Mouse (Mus musculus) urinary bladder, postnatal 4 days (tissue): Measurements from ENCODE around the gene Lrrc74a.
A peak's percentile ranks its signal among the peaks of the same experiment; 100 is the strongest.

Source experiments
- DNase-seq, 2 experiments: peaks; one replicate each; pipeline ENCODE4 v3.0.0; 2021 to 2022; ENCODE audit warnings: low spot score in 2 of 2

Gene Lrrc74a

DNA sequence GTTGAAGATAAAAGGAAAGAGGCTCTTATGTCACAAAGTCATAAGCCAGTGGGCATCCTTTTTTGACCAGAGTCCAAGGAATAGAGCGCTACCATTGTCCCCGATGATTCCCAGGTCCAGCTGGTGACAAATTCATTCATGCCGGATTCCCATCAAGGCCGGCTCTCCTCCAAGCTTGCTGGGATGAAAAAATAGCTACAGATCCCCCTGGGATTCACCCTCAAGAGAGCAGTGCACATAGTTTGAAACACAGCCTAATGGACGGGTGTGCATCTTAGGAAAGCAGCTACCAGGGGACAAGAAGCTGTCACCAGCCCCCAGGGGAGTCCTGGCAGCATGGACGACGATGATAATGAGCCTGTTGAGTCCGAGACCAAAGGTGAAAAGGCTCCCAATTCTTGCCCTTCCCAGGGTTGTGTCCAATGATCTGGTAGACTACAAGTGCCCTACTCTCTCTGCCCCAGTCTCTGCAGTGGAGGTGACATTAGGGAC lies at the start of gene Lrrc74a:
Gene Lrrc74a, plus strand, starts transcription at position 51 of the 492 bp plus-strand sequence.
- DNase-seq: no peak

DNA sequence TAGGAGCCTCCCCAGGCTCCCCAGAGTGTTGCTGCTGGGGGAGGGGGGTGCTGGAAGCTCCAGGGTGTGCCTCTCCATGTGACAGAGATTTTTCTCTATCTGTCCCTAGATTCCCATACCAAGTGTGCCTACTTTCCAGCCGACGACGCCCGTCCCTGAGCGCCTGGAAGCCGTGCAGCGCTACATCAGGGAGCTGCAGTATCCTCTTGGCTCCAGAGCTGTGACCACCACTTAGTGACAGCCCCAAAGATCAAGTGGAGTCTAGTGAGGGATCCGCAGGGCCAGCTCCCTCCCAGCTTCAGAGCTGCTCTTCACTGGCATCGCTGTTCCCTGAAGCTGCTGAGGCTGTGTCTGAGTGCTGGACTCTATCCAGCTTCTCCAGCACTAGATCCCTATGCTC lies 48.9 kb upstream of the Lrrc74a start:
- DNase-seq: no peak

DNA sequence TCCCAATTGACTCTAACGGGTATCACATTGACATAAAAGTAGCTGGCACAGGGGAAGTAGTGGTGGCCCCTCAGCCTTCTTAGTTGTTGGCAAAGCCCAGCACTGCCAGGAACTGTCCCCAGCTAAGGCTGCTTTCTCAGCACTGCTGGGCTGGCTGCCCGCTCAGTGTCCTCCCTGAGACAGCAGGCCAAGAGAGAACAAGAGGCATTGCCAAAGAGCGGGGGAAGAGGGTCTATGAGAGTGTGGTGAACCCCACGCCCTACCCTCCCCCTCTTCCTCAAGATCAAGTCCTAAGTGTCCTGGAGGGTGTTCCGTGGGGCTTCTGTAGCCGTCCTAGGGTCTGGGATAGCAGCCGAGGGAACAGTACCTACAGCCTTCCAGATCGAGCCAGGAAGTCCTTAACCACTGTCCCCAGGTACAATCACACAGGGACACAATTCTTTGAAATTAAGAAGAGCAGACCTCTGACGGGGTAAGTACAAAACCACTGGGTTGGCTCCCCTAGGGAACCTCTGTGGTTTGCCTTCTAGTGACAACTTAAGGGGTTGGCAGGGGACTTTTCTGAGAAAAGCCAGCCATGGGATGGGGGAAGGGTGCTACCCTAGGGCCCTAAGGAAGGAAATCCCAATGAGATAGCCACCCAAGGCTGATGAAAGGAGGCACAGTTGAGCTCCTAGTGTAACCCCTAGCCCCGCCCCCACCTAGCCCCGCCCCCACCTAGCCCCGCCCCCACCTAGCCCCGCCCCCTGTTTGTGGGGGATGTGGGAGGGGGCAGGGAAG lies 47.4 kb upstream of the Lrrc74a start:
- no peak for DNase-seq

DNA sequence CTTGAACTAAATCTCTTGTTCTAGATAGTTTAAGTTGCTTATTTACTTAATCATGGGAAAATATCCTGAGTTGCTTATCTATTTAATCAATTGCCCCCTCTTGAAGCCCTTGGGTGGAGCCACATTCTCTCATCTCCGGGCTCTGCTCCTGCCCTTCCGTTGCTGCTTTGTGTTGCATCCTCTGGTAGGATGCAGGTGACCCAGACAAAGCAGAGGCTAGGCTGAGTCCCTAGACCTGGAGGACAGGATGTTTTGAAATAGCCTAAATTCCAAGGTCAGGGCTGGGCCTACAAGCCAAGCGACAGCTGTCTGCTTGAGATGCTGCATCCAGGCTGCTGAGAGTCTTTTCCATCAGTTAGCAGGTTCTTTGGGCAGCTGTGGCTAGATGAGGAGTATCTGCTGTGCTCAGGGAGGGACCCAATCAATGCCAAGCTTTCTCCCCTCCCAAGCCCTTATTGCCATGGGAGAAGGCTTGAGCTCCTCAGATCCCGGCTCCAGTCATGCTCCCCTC lies 46.7 kb upstream of the Lrrc74a start:
- DNase-seq: no peak

DNA sequence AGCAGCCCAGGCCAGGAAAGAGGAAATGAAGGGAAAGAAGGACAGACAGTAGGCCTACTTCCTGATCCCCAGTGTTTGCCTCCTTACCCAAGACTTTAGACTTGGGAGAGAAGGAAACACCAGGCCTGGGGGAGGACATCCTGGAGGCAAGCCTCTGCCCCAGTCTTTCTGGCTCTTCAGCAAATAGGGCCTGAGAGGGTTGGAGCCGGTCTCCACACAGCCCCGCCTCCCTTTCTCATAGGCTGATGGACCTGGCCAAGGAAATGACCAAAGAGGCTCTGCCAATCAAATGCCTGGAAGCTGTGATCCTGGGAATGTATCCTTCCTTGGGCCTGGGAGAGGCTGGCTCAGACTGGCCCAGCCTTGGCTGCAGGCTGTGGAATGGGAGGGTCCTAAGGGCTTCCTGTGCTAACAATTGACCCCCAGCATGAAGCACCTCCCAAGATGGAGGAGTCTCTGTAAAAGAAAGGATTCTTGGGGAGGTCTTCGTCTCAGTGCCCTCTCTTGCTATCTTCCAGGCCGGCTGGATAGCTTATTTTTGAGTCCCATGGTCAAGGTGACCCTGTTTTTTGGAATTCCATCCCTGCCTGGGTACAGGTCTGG lies 46.1 kb upstream of the Lrrc74a start:
- DNase-seq: no peak

DNA sequence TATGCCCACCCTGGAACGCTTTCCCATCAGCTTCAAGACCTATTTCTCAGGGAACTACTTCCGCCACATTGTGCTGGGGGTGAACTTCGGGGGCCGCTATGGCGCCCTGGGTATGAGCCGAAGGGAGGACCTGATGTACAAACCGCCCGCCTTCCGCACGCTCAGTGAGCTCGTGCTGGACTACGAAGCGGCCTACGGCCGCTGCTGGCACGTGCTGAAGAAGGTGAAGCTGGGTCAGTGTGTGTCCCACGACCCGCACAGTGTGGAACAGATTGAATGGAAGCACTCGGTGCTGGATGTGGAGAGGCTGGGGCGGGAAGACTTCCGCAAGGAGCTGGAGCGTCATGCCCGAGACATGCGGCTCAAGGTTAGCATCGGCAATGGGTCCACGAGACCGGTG lies 45.3 kb upstream of the Lrrc74a start:
- no peak for DNase-seq

DNA sequence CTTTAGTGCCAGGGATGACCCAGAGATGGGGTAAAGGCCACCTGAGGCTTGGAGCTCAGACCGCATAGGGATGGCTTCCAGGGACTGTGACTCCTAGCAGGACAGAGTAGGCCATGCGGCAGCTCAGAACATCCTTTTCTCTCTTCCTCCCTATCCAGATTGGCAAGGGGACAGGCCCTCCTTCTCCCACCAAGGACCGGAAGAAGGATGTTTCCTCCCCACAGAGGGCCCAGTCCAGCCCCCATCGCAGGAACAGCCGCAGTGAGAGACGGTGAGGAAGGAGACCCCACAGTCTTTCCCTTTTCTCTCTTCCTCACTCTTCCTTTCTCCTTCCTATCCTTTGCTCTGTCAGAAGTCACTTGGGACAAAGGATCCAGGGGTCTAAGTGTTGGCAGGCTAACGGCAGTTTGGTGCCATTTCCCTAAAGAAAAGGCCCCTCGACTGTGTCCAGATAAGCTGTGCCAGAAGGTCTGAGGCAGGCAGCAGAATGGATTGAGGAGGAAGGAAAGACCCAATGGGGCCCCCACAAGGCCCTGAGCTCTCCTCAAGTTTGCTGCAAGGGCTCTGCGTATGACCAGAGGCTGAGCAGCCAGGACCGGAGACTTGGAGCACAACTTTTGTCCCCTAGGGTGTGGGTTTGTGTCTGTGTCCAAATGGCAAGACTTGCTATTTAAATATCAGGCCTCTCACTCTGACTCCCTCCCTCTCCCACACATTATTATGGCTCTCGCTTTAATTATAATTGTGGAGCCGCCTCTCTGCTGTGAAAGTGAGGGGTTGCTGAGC lies 43.3 kb upstream of the Lrrc74a start:
- DNase-seq: no peak

DNA sequence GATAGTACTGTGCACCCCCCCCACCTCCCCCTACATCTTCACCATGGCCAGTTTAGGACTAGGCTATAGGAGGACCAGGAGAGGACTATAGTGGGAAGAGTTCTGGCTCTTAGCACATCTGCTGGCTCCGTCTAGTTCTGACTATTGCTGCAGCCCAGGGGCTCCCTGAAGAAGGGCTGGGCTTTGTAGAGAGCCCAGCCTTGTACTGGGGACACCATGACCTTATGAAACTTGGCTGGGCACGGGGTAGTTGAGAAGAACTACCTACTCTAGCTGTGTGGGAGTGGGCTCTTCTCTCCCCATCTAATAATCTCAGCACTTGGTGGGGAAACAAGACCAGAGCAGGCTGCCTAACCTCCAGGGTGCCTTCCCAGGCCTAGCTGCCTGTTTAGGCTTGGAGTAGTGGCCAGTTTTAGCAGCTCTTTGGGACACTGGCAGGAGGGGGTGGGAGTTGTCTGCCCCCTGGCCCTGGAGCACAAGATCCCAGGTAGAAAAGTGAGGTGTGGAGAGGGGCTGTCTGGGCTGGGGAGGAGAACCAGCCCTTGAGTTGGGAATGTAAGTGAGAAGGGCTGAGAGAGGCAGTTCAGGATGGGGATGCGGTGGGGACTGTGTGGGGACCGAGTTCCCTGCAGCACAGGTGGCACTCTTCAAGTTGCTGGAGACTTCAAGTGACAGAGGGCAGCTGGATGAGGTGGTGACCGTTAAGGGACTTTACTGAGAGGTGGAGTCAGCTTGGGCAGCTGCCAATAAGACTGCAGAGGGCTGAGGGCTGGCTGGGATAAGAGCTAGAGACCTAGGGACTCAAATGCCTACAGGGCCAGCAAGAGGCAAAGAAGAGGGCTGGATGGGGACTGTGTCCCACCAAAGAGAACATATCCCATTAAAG lies 41.5 kb upstream of the Lrrc74a start:
- DNase-seq: no peak

DNA sequence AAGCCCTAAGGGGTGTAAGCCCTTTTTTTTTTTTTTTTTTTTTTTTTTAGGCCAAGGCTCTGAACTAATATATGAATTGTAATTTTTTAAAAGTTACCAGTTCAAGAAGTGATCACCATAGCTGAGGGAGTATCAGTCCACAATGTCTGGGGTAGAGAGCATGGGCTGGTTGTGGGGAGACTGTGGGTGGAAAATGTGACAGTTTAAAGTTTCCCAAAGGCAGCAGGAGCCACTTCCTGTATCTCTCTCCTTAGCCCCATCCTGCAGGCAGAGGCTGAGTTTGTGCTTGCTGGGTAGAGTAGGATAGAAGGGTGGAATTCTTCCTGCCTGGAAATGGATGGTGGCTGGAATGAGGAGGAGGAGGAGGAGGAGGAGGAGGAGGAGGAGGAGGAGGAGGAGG lies 40.8 kb upstream of the Lrrc74a start:
- no peak for DNase-seq

DNA sequence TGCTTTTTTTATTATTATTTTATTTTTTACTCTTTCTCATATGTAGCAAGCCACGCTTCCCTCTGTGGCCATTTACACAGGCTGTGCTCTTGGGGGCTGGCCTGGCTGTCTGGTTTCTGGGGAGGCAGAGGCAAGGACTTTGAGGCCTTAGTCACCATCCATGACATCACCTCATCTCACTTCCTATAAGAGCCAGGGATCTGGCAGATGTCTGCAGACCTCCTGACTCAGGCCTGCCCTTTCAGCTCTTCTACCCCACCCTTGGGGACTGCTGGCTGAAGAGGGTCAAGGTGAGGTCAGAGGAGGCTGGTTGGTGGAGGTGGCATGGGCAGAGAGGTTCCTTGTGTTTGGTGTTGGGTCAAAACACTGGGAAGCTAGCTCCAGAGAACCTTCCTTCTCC lies 39.7 kb upstream of the Lrrc74a start:
- no peak for DNase-seq

DNA sequence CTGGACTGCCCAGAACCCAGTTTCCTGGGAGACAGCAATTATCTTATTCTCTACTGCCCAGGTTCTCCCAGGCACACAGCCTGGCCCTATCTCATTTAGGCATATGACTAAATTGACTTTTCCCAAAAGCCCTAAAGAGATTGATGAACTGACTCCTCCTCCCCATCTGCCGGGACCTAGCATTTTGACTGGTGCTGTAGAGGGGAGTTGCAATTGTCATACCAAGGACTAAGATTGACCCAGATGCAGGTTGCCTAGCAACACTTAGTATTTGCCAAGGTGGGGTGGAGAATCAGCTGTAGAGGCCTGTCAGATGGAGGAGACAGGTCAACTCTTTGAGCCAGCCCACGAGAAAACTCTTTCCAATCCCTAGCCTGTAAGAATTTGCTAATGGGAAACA lies 36.2 kb upstream of the Lrrc74a start:
- DNase-seq: no peak

DNA sequence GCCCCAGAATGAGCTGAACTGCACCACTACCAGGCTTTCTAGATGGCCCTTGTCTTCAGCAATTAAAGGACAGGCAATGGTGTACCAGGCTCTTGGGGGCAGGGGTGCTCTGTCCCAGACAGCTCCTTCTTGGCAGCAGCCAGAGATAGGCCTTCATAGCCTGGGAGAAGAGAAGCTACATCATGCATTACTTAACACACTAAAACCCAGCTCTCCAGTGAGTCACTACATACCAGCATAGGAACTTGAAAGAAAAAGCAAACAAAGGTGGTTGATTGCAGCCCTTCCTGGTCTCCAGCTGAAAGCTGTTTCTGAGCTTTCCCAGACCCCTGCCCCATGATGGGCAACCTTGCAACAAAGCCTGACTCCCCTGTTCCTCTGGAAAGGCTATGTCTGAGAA lies 35.6 kb upstream of the Lrrc74a start:
- no peak for DNase-seq

DNA sequence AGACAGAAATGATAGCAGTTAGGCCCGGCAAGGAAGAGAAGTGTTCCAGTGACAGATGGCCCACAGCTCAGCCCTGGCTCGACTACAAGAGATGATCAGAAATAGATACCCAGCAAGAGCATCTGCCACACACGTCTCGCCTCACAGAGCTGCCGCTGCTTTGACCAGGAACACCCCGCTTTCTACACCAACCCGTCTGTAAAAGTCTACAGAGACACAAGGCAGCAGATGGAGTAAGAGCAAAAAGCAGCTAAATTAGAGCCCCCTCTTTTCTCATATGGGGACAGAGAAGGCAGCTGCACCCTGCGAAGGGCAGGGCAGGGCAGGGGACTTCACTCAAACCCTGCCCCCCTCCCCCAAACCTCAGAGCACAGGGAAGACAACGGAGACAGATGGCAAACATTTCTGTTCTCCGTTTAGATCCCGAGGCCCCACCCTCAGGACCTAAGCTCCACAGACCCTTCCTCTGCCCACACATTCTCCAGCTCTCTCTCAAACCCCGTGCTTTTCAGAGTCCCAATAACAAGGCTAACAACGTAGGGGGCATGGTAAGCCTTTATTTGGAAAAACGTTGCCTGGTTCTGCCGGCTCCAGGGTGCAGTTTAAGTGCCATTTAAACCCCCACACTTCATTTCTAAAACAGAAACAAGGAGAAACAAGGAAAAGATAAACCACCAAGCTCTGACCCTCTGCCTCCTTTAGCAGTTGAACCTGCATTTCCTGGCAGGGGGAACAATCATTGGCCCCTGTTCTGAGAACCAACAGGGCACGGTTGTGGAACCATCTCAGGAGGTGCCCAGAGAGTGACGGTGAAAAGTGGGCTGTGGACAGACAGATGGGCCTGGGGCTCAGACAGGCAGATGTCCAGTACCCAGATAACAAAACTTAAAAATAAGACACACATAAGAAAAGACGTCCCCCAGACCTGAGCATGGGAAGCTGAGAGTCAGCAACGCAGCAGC lies 33.9 kb upstream of the Lrrc74a start:
- DNase-seq: no peak

DNA sequence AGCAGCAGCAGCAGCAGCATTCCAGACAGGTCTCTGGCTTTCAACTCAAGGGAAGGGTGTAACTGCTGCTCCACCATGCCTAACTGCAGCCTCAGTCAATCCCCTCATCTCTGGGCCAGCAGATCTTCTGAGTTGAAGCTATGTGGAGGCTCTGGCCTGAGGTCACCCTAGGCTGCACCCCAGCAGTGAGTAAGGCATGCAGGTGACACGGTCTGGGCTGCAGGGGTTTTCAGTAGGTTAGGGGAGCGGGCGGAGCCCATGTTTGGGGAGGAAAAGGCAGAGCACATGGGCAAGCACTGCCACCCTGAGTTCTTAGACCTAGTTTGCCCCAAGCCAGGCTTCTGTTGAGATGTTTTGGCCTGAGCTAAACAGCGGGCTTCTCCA lies 33.2 kb upstream of the Lrrc74a start:
- DNase-seq: no peak

DNA sequence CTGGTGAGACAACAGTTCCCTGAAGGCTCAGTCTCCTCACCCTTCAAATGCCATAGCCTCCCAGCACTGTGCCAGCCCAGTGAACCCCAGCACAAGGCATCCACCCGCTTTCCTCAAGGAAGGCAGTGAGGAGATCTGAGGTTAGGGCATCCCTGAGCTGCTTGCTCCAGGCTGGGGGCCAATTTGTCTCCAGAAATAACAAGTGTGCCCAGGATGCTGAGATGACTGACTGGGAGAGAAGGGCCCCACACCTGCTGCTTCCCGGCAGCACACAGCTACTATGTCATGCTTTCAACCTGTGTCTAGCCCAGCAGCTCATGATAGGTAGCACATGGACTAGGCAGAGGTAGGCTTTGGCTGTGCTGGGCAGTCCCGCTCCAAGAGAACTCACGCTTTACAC lies 32.7 kb upstream of the Lrrc74a start:
- no peak for DNase-seq

DNA sequence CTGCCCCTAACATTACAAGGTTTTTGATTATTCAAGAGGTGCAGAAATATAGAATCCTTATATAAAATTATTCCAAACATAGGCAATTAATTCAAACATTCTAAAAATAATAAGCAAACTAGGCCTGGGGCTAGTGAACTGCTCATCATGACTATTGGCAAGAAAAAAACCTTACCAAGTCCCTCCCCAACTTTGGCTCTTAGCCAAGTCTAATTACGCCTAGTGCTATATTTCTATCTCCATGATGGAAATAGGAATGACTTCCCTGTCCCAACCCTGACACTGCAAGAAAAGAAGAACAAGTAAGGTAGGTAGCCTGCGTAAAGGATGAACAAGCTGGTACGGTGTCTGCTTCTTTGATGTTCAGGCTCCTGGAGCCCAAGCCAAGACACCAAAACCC lies 31.5 kb upstream of the Lrrc74a start:
- DNase-seq: no peak

DNA sequence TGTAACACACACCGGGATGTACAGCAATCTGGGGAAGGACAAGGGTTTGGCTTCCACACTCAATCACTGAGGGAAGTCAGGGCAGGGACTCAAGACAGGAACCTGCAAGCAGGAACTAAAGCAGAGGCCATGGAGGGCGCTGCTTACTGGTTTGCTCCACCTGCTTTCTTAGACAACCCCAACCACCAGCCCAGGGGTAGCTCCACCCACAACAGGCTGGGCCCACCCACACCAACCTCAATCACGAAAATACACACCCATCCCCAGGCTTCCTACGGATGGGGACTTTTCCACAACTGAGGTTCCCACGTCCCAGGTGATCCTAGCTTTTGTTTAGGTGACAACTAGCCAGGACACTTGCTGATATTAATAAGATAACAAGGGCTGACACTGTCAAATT lies 28.3 kb upstream of the Lrrc74a start:
- DNase-seq: no peak

DNA sequence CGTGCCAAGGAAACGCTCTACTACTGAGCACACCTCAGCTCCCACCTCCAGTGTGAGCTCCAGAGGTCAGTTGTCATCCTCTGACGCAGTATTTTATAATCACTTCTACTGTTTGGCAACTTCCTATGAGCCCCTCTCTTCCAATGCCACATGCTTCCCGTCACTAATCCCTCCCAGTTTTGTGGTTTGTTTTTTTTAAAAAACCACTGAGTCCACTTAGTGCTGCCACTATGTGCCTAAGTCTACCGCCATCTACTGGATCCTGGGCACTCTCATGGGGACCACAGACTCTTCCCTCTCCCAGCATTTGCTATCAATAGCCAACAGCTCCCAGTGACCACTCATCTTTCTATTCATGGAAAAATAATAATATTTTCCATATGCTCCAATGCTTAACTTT lies 20.1 kb upstream of the Lrrc74a start:
- no peak for DNase-seq

DNA sequence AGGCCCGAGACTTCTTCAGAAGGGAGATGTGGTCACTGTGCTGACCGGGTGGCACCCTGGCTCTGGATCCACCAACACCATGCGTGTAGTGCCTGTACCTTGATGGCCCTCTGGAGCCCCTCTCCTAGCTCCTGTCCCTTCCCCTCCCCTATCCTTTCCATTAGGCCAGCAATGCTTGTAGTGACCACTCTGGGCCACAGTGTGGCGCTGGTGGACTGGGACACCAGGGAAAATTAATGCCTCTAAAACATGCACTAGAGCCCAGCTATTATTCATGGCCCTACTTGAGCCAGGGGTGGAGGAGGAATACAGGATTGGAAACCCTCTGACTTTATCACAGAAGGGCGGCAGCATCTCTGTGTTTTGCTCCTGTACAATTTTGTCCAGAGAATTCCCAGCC lies 18.8 kb upstream of the Lrrc74a start:
- DNase-seq: peak; percentile 42 to 79

DNA sequence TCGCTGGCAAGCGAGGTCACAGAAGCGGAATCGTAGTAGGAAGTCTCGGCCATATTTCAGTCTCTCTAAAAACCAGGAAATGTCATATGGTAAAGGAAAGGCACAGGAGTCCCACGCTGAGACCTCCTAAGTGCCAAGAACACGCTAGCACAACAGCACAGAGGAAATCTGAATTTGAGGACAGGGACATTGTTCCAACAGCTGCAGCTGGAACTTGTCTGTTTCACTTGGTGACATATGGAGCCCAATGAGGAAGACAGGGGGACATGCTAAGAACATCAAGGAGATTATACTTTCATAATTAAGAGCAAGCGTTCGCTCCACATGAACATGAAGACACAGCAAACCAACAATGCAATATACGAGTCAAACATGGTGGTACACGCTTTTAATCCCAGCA lies 17.2 kb upstream of the Lrrc74a start:
- DNase-seq: no peak
